35 mouse cellular contexts compared by ENCODE assay signal in genomic region chr3:54517251-54517650, GRCm38 (mm10).
"Had no signal": no experiment of that assay in that cellular context is flagged by ENCODE, and none has a peak within 500 bp of the region (broad histone marks: within the 10 kb centered on the region; RNA-seq: fewer than 3 reads in every experiment).

No protein-coding gene starts in this region.

- DNase-seq: heart, postnatal 10 days; heart, postnatal 14 days; heart, postnatal 36 days; heart, postnatal 4 days; kidney, adult 11 months; kidney, adult 18-20 months; kidney, adult 2 months; kidney, adult 8-10 months; kidney, adult 9 months; kidney, postnatal 10 days; kidney, postnatal 14 days; kidney, postnatal 25 days; kidney, postnatal 36 days; kidney, postnatal 4 days; layer of hippocampus, adult 9-11 months; layer of hippocampus, postnatal 36 days had no signal

- H3K4me3 ChIP-seq: heart, embryonic 10.5 days; heart, embryonic 12.5 days; heart, embryonic 13.5 days; heart, embryonic 15.5 days; hindbrain, embryonic 10.5 days; hindbrain, embryonic 12.5 days; hindbrain, embryonic 13.5 days; hindbrain, embryonic 15.5 days; intestine, embryonic 15.5 days; kidney, embryonic 15.5 days; layer of hippocampus, adult 2 months had no signal

- H3K36me3 ChIP-seq: heart, embryonic 10.5 days; heart, embryonic 12.5 days; heart, embryonic 13.5 days; heart, embryonic 15.5 days; hindbrain, embryonic 10.5 days; hindbrain, embryonic 12.5 days; hindbrain, embryonic 13.5 days; hindbrain, embryonic 15.5 days; intestine, embryonic 15.5 days; kidney, embryonic 15.5 days had no signal

- H3K4me2 ChIP-seq: heart, embryonic 11.5 days; heart, embryonic 12.5 days; heart, embryonic 13.5 days; heart, embryonic 15.5 days; hindbrain, embryonic 12.5 days; hindbrain, embryonic 13.5 days; hindbrain, embryonic 14.5 days; hindbrain, embryonic 15.5 days; intestine, embryonic 15.5 days; kidney, embryonic 15.5 days had no signal

- H3K27me3 ChIP-seq: heart, embryonic 12.5 days; heart, embryonic 13.5 days; heart, embryonic 15.5 days; hindbrain, embryonic 12.5 days; hindbrain, embryonic 13.5 days; hindbrain, embryonic 15.5 days; intestine, embryonic 15.5 days; kidney, embryonic 15.5 days had no signal

- H3K4me1 ChIP-seq: heart, embryonic 10.5 days; heart, embryonic 12.5 days; heart, embryonic 13.5 days; heart, embryonic 15.5 days; hindbrain, embryonic 10.5 days; hindbrain, embryonic 12.5 days; hindbrain, embryonic 13.5 days; hindbrain, embryonic 15.5 days; intestine, embryonic 15.5 days; kidney, embryonic 15.5 days had no signal

- H3K9ac ChIP-seq: heart, embryonic 12.5 days; heart, embryonic 13.5 days; heart, embryonic 15.5 days; hindbrain, embryonic 12.5 days; hindbrain, embryonic 13.5 days; hindbrain, embryonic 14.5 days; hindbrain, embryonic 15.5 days; intestine, embryonic 15.5 days; kidney, embryonic 15.5 days had no signal

- H3K9me3 ChIP-seq: heart, embryonic 10.5 days; heart, embryonic 15.5 days; hindbrain, embryonic 13.5 days; hindbrain, embryonic 15.5 days; intestine, embryonic 15.5 days had no signal

- H3K27ac ChIP-seq: heart, embryonic 10.5 days; heart, embryonic 13.5 days; heart, embryonic 15.5 days; hindbrain, embryonic 10.5 days; hindbrain, embryonic 12.5 days; hindbrain, embryonic 13.5 days; hindbrain, embryonic 14.5 days; hindbrain, embryonic 15.5 days; hindbrain, postnatal 0 days; intestine, embryonic 15.5 days; kidney, embryonic 15.5 days; kidney, postnatal 0 days; layer of hippocampus, adult 2 months had no signal

- ATAC-seq: hindbrain, embryonic 16.5 days; hindbrain, postnatal 0 days; inflammation-experienced regulatory T-cells, adult 6 months; intestine, embryonic 15.5 days; intestine, embryonic 16.5 days; intestine, postnatal 0 days had no signal
